Mouse (Mus musculus): ENCODE data around the gene Spsb4.

GRCm38 (mm10) chr9:96908737-96909136 lies 109.9 kb downstream of the Spsb4 start:
- TF ChIP-seq CTCF (IDR thresholded peaks at IDR 0.05; ENCODE audit: low read depth, low read length) (no peak), GATA1 (IDR thresholded peaks at IDR 0.05; ENCODE audit: borderline replicate concordance, low read length) (no peak), TAL1 (conservative IDR thresholded peaks at IDR 0.05; ENCODE audit: low read depth, low read length) (no peak), GATA2 (IDR thresholded peaks at IDR 0.05; ENCODE audit: borderline replicate concordance, low read depth, low read length) (no peak), POLR2AphosphoS5 (IDR thresholded peaks at IDR 0.05; ENCODE audit: insufficient replicate concordance, low read depth, low read length) (no peak)

Data from G1E (cell line).